Mouse (Mus musculus) olfactory bulb, adult 2 months (tissue): Measurements from ENCODE around the gene Scaper.

Experiments used
- CTCF ChIP-seq: fragments of 200-500 bp; IDR thresholded peaks from 2 replicates; pipeline ENCODE4 v1.5.1; 2012; ENCODE audit warnings: low read depth, mild to moderate bottlenecking, low read length, moderate library complexity; ENCODE audit not compliant: insufficient read depth
- POLR2A ChIP-seq: fragments of 200-500 bp; IDR thresholded peaks from 2 replicates; pipeline ENCODE4 v1.6.1; 2012; ENCODE audit warnings: mild to moderate bottlenecking, low read depth, low read length, moderate library complexity; ENCODE audit not compliant: insufficient read depth

DNA sequence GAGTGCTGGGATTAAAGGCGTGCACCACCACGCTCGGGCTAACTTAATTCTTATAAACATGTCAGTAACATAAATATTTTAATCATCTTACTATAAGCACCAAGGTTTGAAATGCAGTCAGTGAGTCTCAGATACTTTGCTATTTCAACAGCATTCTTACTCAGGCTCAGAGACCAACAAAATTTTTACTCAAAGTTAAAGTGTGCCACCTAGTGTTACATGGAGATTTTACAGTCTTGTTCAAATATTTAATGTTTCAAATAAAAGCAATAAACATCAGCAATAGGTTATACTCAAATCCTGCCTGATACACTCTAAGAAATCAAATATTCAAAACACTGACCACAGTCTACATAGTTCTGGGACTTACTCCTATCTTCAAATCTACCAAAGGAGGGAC lies 19.3 kb downstream of the Scaper start:
- no peak for TF ChIP-seq CTCF
- TF ChIP-seq POLR2A: no peak
